In the genomic region with DNA sequence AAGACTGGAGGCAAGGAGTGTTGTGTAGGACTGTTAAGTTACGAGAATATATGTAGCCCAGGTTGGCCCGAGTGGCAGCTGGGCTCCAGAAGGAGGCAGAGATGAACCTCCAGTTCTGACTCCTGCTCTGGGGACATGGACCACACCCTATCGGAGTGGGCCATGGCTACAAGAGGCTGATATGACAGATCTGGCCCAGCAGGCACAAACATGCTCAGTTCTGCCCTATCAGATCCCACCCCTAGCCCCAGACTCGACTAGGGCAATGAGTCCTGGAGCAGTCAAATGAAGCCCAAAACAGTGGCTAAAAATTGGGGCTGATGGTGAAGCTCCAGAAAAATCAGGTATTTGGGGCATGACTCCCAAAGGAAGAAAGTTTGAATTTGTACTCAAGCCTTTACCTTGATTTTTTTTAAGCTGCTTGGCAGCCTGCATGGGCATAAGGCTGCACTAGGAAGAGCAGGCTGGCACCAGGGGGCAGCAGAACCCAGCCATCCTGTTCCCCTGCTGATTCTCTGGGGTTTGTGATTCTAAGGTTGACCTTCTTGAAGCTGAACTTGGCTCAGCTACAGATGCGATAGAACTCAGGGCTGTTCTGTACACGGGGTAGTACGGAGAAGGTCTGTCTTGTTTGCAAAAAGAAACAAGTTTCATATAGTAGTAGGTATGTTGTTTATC, we compare ENCODE assay signal across 9 mouse cellular contexts. TPM values are rescaled to one million over a fixed set of nuclear protein-coding genes. Genes with fewer than 3 reads are reported as not detected.
DNase-seq lines count a peak whose midpoint lies in the region; ATAC-seq and TF ChIP-seq lines count a peak whose summit lies in the region.
"Had no signal": no experiment of that assay in that cellular context is flagged by ENCODE, and none has a peak within 500 bp of the region (broad histone marks: within the 10 kb centered on the region; RNA-seq: fewer than 3 reads in every experiment).

No protein-coding gene starts in this region.

- TF ChIP-seq RAD21 in CH12.LX (IDR thresholded peaks at IDR 0.05; ENCODE audit: low read depth, low read length) = peak; percentile 94

- H3K4me2 ChIP-seq in hindbrain, embryonic 12.5 days (replicated peaks) = no peak overlapping the region
- H3K4me2 ChIP-seq in CH12.LX (ENCODE audit: insufficient read depth, low read depth, poor library complexity, severe bottlenecking) = no peak overlapping the region

- H3K27ac ChIP-seq in hindbrain, embryonic 10.5 days = no peak overlapping the region
- no peak overlapping the region for H3K27ac ChIP-seq in hindbrain, embryonic 12.5 days
- H3K27ac ChIP-seq in CH12.LX (ENCODE audit: insufficient read depth, low read depth) = no peak overlapping the region

- H3K4me3 ChIP-seq in hindbrain, embryonic 10.5 days = no peak overlapping the region
- H3K4me3 ChIP-seq in hindbrain, embryonic 12.5 days = no peak overlapping the region
- H3K4me3 ChIP-seq in CH12.LX (replicated peaks in 1 of 3; ENCODE audit: low read depth in 2 of 3, low read length in 2 of 3, poor library complexity in 1 of 3) = no peak overlapping the region

- peak; percentile 21 for DNase-seq in hindbrain, embryonic 10.5 days (ENCODE audit: low spot score)
- peak; percentile 71 for DNase-seq in CH12.LX (ENCODE audit: extremely low read depth)
- DNase-seq in brain, embryonic 14.5 days (ENCODE audit: low read depth) = peak; percentile 74
- DNase-seq in gastrocnemius, postnatal 25 days = peak; percentile 44
- peak; percentile 69 to 79 for DNase-seq in layer of hippocampus, postnatal 10 days (ENCODE audit: low spot score in 2 of 2)
- DNase-seq in naive thymus-derived CD4-positive, alpha-beta T cell, adult 2 months (ENCODE audit: low read depth) = peak; percentile 75

- peaks cover 9% of the 10 kb centered on the region for H3K27me3 ChIP-seq in hindbrain, embryonic 10.5 days (ENCODE audit: insufficient read depth, poor library complexity, severe bottlenecking)
- H3K27me3 ChIP-seq in hindbrain, embryonic 12.5 days = no peaks in the 10 kb centered on the region
- H3K27me3 ChIP-seq in CH12.LX (replicated peaks) = no peaks in the 10 kb centered on the region

- peaks cover 42% of the 10 kb centered on the region for H3K79me2 ChIP-seq in CH12.LX (replicated peaks; ENCODE audit: control insufficient read depth, extremely low read depth, insufficient read depth, poor library complexity, severe bottlenecking)

- no peak for TF ChIP-seq EP300 in CH12.LX (IDR thresholded peaks at IDR 0.05; ENCODE audit: low read length)

- 80% methylated on average over 7 of the region's 7 CpGs for WGBS in hindbrain, embryonic 10.5 days
- WGBS in hindbrain, embryonic 12.5 days = 81% methylated on average over 7 of the region's 7 CpGs

- dilution Hi-C loops in CH12.LX (cut with MboI; ENCODE audit: extremely low pct_ligation_motif_present, extremely low pct_unique_long_range_greater_than_20kb, low sequenced_read_pairs) = no loop called here

- peak; percentile 56 to 93; a peak in 3 of 4 replicates for TF ChIP-seq CTCF in CH12.LX (conservative IDR thresholded peaks at IDR 0.05 in 1 of 2, IDR thresholded peaks at IDR 0.05 in 1 of 2; ENCODE audit: low read depth in 2 of 2, low read length in 2 of 2)
- peak; percentile 70 for TF ChIP-seq CTCF in brain, embryonic 14.5 days (IDR thresholded peaks at IDR 0.05; ENCODE audit: borderline replicate concordance, extremely low read depth, insufficient read depth, insufficient read length)

- in situ Hi-C loops in CH12.LX (cut with MboI; ENCODE audit: low pct_ligation_motif_present, low pct_unique_long_range_greater_than_20kb, low sequenced_read_pairs) = loop anchor here (5.0 to 25.0 kb wide), 4 partner anchors 50 to 355 kb away; partner anchors contain the start of gene Fnip1

- no peak for ATAC-seq in hindbrain, embryonic 12.5 days (ENCODE audit: low FRiP score)
- ATAC-seq in erythroblast, adult 5-6 weeks (replicated peaks; ENCODE audit: low FRiP score, poor library complexity, severe bottlenecking) = no peak

- no peaks in the 10 kb centered on the region for H3K36me3 ChIP-seq in hindbrain, embryonic 10.5 days
- H3K36me3 ChIP-seq in hindbrain, embryonic 12.5 days = no peaks in the 10 kb centered on the region
- H3K36me3 ChIP-seq in CH12.LX (replicated peaks in 1 of 2; ENCODE audit: control insufficient read depth in 1 of 2, insufficient read depth in 1 of 2, low read length in 1 of 2) = peaks cover 0 to 36% of the 10 kb centered on the region in 2 experiments

- peaks cover 59% of the 10 kb centered on the region for H3K4me1 ChIP-seq in hindbrain, embryonic 10.5 days (replicated peaks)
- peaks cover 40% of the 10 kb centered on the region for H3K4me1 ChIP-seq in hindbrain, embryonic 12.5 days
- peaks cover 10 to 77% of the 10 kb centered on the region in 2 experiments for H3K4me1 ChIP-seq in CH12.LX (ENCODE audit: control insufficient read depth in 1 of 2, insufficient read depth in 2 of 2)

- no peak for TF ChIP-seq POLR2A in CH12.LX (IDR thresholded peaks at IDR 0.05; ENCODE audit: low read depth, low read length)
- TF ChIP-seq POLR2A in brain, embryonic 14.5 days (IDR thresholded peaks at IDR 0.05; ENCODE audit: borderline replicate concordance, extremely low read depth, insufficient read depth, insufficient read length, poor library complexity, severe bottlenecking) = no peak

- H3K9me3 ChIP-seq in hindbrain, embryonic 10.5 days = no peaks in the 10 kb centered on the region
- H3K9me3 ChIP-seq in hindbrain, embryonic 12.5 days (replicated peaks) = no peaks in the 10 kb centered on the region
- H3K9me3 ChIP-seq in CH12.LX (replicated peaks; ENCODE audit: low read length) = no peaks in the 10 kb centered on the region

- H3K9ac ChIP-seq in hindbrain, embryonic 12.5 days = no peak overlapping the region
- no peak overlapping the region for H3K9ac ChIP-seq in CH12.LX (ENCODE audit: insufficient read depth, low read depth)

TF ChIP-seq in CH12.LX, 34 proteins besides CTCF, POLR2A, EP300 and RAD21:
- TF ChIP-seq MYC (IDR thresholded peaks at IDR 0.05; ENCODE audit: low read depth, low read length) = 0 out of 2 replicates have a peak, but pooled peaks have one; percentile 16
- no peak for TF ChIP-seq JUN (IDR thresholded peaks at IDR 0.05; ENCODE audit: insufficient read depth, low read depth, low read length)
- TF ChIP-seq NRF1 (IDR thresholded peaks at IDR 0.05; ENCODE audit: low read depth, low read length) = no peak
- TF ChIP-seq RCOR1 (conservative IDR thresholded peaks at IDR 0.05; ENCODE audit: low read depth, low read length) = no peak
- TF ChIP-seq ZKSCAN1 (IDR thresholded peaks at IDR 0.05; ENCODE audit: borderline replicate concordance, low read depth, low read length) = 0 out of 2 replicates have a peak, but pooled peaks have one; percentile 24
- no peak for TF ChIP-seq ETS1 (conservative IDR thresholded peaks at IDR 0.05; ENCODE audit: low read depth, low read length)
- no peak for TF ChIP-seq PAX5 (IDR thresholded peaks at IDR 0.05; ENCODE audit: low read length)
- TF ChIP-seq E2F4 (IDR thresholded peaks at IDR 0.05; ENCODE audit: insufficient replicate concordance, low read depth, low read length) = no peak
- TF ChIP-seq BHLHE40 (IDR thresholded peaks at IDR 0.05; ENCODE audit: low read depth, low read length) = no peak
- no peak for TF ChIP-seq SIN3A (IDR thresholded peaks at IDR 0.05; ENCODE audit: low read length)
- TF ChIP-seq ZNF384 (IDR thresholded peaks at IDR 0.05; ENCODE audit: low read depth, low read length) = peak; percentile 66
- TF ChIP-seq JUND (conservative IDR thresholded peaks at IDR 0.05; ENCODE audit: low read depth, low read length) = no peak
- TF ChIP-seq MAZ (IDR thresholded peaks at IDR 0.05; ENCODE audit: low read depth, low read length) = no peak
- TF ChIP-seq SMC3 (IDR thresholded peaks at IDR 0.05; ENCODE audit: low read depth, low read length) = peak; percentile 95
- TF ChIP-seq ZC3H11A (IDR thresholded peaks at IDR 0.05; ENCODE audit: low read depth, low read length) = peak; percentile 56
- TF ChIP-seq HCFC1 (IDR thresholded peaks at IDR 0.05; ENCODE audit: low read depth, low read length) = no peak
- TF ChIP-seq ELF1 (IDR thresholded peaks at IDR 0.05; ENCODE audit: low read depth, low read length) = no peak
- TF ChIP-seq CHD1 (IDR thresholded peaks at IDR 0.05; ENCODE audit: low read depth, low read length) = no peak

RNA-seq across cellular contexts. Expression of gene Acsl6, which starts 3.7 kb away (rescaled TPM):
- 12.4 and 18.2 TPM in 2 replicates for polyA plus RNA-seq in hindbrain, embryonic 10.5 days (2016; fragmentation: Nextera tagmentation; extraction: Ambion mirVana)
- polyA plus RNA-seq in hindbrain, embryonic 12.5 days (2016; fragmentation: Nextera tagmentation; extraction: Ambion mirVana) = 23.4 and 30.0 TPM in 2 replicates
- 94.7 and 96.9 TPM in 2 replicates for total RNA-seq in CH12.LX (2012; rRNA removed)
- total RNA-seq in CH12.LX (2014; rRNA removed) = 74.1 and 74.9 TPM in 2 replicates
- polyA plus RNA-seq in CH12.LX (2012; ENCODE audit: insufficient read length, low read depth) = 204 and 222 TPM in 2 replicates
- polyA plus RNA-seq in brain, embryonic 14.5 days (2012; rRNA removed) = 46.4 and 50.9 TPM in 2 replicates
- total RNA-seq in gastrocnemius, postnatal 25 days (2021) = 10 to 100 TPM; 20.1 to 23.5 TPM
- 100 to 1,000 TPM; 125 to 132 TPM for total RNA-seq in layer of hippocampus, postnatal 10 days (2021)
- total RNA-seq in erythroblast, adult 5-6 weeks (2015; ENCODE audit: low replicate concordance) = 1.3 TPM in 1 of 2 replicates, not detected in the other
- total RNA-seq in erythroblast, adult 5-6 weeks (2017; ENCODE audit: low replicate concordance) = 0.84 and 3.2 TPM in 2 replicates

RNA-seq across cellular contexts. Expression of gene Il3, which starts 40.2 kb away (rescaled TPM):
- not detected in 2 replicates for polyA plus RNA-seq in hindbrain, embryonic 10.5 days (2016; fragmentation: Nextera tagmentation; extraction: Ambion mirVana)
- not detected in 2 replicates for polyA plus RNA-seq in hindbrain, embryonic 12.5 days (2016; fragmentation: Nextera tagmentation; extraction: Ambion mirVana)
- total RNA-seq in CH12.LX (2012; rRNA removed) (2.7 and 4.8 TPM in 2 replicates), CH12.LX (2014; rRNA removed) (1.5 and 1.9 TPM in 2 replicates)
- 1.3 and 3.5 TPM in 2 replicates for polyA plus RNA-seq in CH12.LX (2012; ENCODE audit: insufficient read length, low read depth)
- not detected in 2 replicates for polyA plus RNA-seq in brain, embryonic 14.5 days (2012; rRNA removed)
- not detected for total RNA-seq in gastrocnemius, postnatal 25 days (2021)
- not detected for total RNA-seq in layer of hippocampus, postnatal 10 days (2021)
- not detected in 2 replicates for total RNA-seq in erythroblast, adult 5-6 weeks (2015; ENCODE audit: low replicate concordance)
- total RNA-seq in erythroblast, adult 5-6 weeks (2017; ENCODE audit: low replicate concordance) = not detected in 2 replicates
- total RNA-seq: left cerebral cortex, postnatal 10 days had no signal

RNA-seq across cellular contexts. Expression of gene Csf2, which starts 57.8 kb away (rescaled TPM):
- not detected in 2 replicates for polyA plus RNA-seq in hindbrain, embryonic 10.5 days (2016; fragmentation: Nextera tagmentation; extraction: Ambion mirVana)
- polyA plus RNA-seq in hindbrain, embryonic 12.5 days (2016; fragmentation: Nextera tagmentation; extraction: Ambion mirVana) = not detected in 2 replicates
- total RNA-seq in CH12.LX (2012; rRNA removed) = 1.9 and 2.6 TPM in 2 replicates
- total RNA-seq in CH12.LX (2014; rRNA removed) = 1.4 and 2.4 TPM in 2 replicates
- polyA plus RNA-seq in CH12.LX (2012; ENCODE audit: insufficient read length, low read depth) = 0.79 and 0.83 TPM in 2 replicates
- polyA plus RNA-seq in brain, embryonic 14.5 days (2012; rRNA removed) = not detected in 2 replicates
- not detected for total RNA-seq in gastrocnemius, postnatal 25 days (2021)
- total RNA-seq in layer of hippocampus, postnatal 10 days (2021) = not detected
- not detected in 2 replicates for total RNA-seq in erythroblast, adult 5-6 weeks (2015; ENCODE audit: low replicate concordance)
- total RNA-seq in erythroblast, adult 5-6 weeks (2017; ENCODE audit: low replicate concordance) = not detected in 2 replicates
- total RNA-seq: left cerebral cortex, postnatal 10 days had no signal

Comparison
In these comparisons a context has a peak if more than half of its experiments do, and no peak if none do; other contexts are left out.
1. DNase-seq: peak in every context shown above with its lines; median percentile 75 in naive thymus-derived CD4-positive, alpha-beta T cell, adult 2 months; 74 in brain, embryonic 14.5 days; 74 in layer of hippocampus, postnatal 10 days; 71 in CH12.LX; 44 in gastrocnemius, postnatal 25 days; 21 in hindbrain, embryonic 10.5 days.
2. RNA of gene Acsl6, which starts 3.7 kb away (total RNA-seq): 125 to 132 TPM in layer of hippocampus, postnatal 10 days, 74.1 to 96.9 TPM in CH12.LX and 20.1 to 23.5 TPM in gastrocnemius, postnatal 25 days; 0.84 to 3.2 TPM in erythroblast, adult 5-6 weeks; every median in the first group is over 4 times any median in the second.